Mouse (Mus musculus): ENCODE data around the gene Tprn.

Gene Tprn

GRCm38 (mm10) chr2:25262291-25262767 is at the start of gene Tprn:
Gene Tprn, plus strand, starts transcription at chr2:25262618.
- in situ Hi-C loops (cut with MboI, MseI) = no loop called here

- in situ Hi-C loops (cut with MboI, MseI) = loop anchor here in 1 of 2 experiments (25.0 kb wide), 1 partner anchor 1699 kb away; the partner anchor contains the start of genes Med22, Rpl7a, Surf1 and Surf2
Observed at GRCm38 (mm10) chr2:25213266-25213865, 49.1 kb upstream of the Tprn start.

GRCm38 (mm10) chr2:25214444-25214843 is 48.0 kb upstream of the Tprn start, which contains the start of gene Stpg3:
Gene Stpg3, minus strand, starts transcription at chr2:25214637.
- in situ Hi-C loops (cut with MboI, MseI) = loop anchor here in 1 of 2 experiments (25.0 kb wide), 1 partner anchor 1698 kb away; the partner anchor contains the start of genes Med22, Rpl7a, Surf1 and Surf2

GRCm38 (mm10) chr2:25217666-25218065 is 44.8 kb upstream of the Tprn start:
- in situ Hi-C loops (cut with MboI, MseI) = loop anchor here in 1 of 2 experiments (25.0 kb wide), 1 partner anchor 1695 kb away; the partner anchor contains the start of genes Med22, Rpl7a, Surf1 and Surf2

GRCm38 (mm10) chr2:25218445-25218844 is 44.0 kb upstream of the Tprn start, which contains the start of gene Fam166a:
Gene Fam166a, plus strand, starts transcription at chr2:25218745.
- in situ Hi-C loops (cut with MboI, MseI) = loop anchor here in 1 of 2 experiments (25.0 kb wide), 1 partner anchor 1694 kb away; the partner anchor contains the start of genes Med22, Rpl7a, Surf1 and Surf2

GRCm38 (mm10) chr2:25221331-25221772 is 41.1 kb upstream of the Tprn start:
- in situ Hi-C loops (cut with MboI, MseI) = loop anchor here in 1 of 2 experiments (5.0 to 25.0 kb wide), 2 partner anchors 36 to 1691 kb away; partner anchors contain the start of genes Med22, Rpl7a, Surf1 and Surf2

GRCm38 (mm10) chr2:25223681-25224491 is 38.5 kb upstream of the Tprn start:
- in situ Hi-C loops (cut with MboI, MseI) = loop anchor here in 1 of 2 experiments (5.0 to 25.0 kb wide), 2 partner anchors 33 to 1688 kb away; partner anchors contain the start of genes Med22, Rpl7a, Surf1 and Surf2

- in situ Hi-C loops (cut with MboI, MseI) = loop anchor here in 1 of 2 experiments (5.0 to 25.0 kb wide), 2 partner anchors 33 to 1688 kb away; partner anchors contain the start of genes Med22, Rpl7a, Surf1 and Surf2
Observed at GRCm38 (mm10) chr2:25224492-25224765, 38.0 kb upstream of the Tprn start, which contains the start of gene Tubb4b. Gene Tubb4b, minus strand, starts transcription at chr2:25224702.

- in situ Hi-C loops (cut with MboI, MseI) = loop anchor here in 1 of 2 experiments (5.0 to 25.0 kb wide), 2 partner anchors 32 to 1687 kb away; partner anchors contain the start of genes Med22, Rpl7a, Surf1 and Surf2
Observed at GRCm38 (mm10) chr2:25224766-25225752, 37.4 kb upstream of the Tprn start.

- in situ Hi-C loops (cut with MboI, MseI) = no loop called here
Observed at GRCm38 (mm10) chr2:25225811-25226379, 36.5 kb upstream of the Tprn start.

- in situ Hi-C loops (cut with MboI, MseI) = no loop called here
Observed at GRCm38 (mm10) chr2:25226864-25227263, 35.6 kb upstream of the Tprn start.

- in situ Hi-C loops (cut with MboI, MseI) = no loop called here
Observed at GRCm38 (mm10) chr2:25227406-25227805, 35.0 kb upstream of the Tprn start.

- in situ Hi-C loops (cut with MboI, MseI) = no loop called here
Observed at GRCm38 (mm10) chr2:25228431-25228889, 34.0 kb upstream of the Tprn start.

GRCm38 (mm10) chr2:25228995-25229530 is 33.4 kb upstream of the Tprn start:
- in situ Hi-C loops (cut with MboI, MseI) = no loop called here

GRCm38 (mm10) chr2:25229582-25229981 is 32.8 kb upstream of the Tprn start:
- in situ Hi-C loops (cut with MboI, MseI) = no loop called here

- in situ Hi-C loops (cut with MboI, MseI) = no loop called here
Observed at GRCm38 (mm10) chr2:25230581-25230980, 31.8 kb upstream of the Tprn start.

- in situ Hi-C loops (cut with MboI, MseI) = no loop called here
Observed at GRCm38 (mm10) chr2:25231038-25231437, 31.4 kb upstream of the Tprn start.

GRCm38 (mm10) chr2:25233421-25233820 is 29.0 kb upstream of the Tprn start:
- in situ Hi-C loops (cut with MboI, MseI) = no loop called here

- in situ Hi-C loops (cut with MboI, MseI) = no loop called here
Observed at GRCm38 (mm10) chr2:25234050-25234449, 28.4 kb upstream of the Tprn start, which contains the start of gene Slc34a3. Gene Slc34a3, minus strand, starts transcription at chr2:25234364.

All from T-helper 17 cell (primary cell).